Mouse (Mus musculus): Measurements from ENCODE around the gene D5Ertd579e.

GRCm38 (mm10) chr5:36695005-36695404, 819 bp downstream of the D5Ertd579e start:
- TF ChIP-seq GATA1 (IDR thresholded peaks at IDR 0.05; ENCODE audit: borderline replicate concordance, low read length), result no peak
- no peak for TF ChIP-seq FLI1 (IDR thresholded peaks at IDR 0.05; ENCODE audit: low read length)

Measured in megakaryocyte, embryonic 14.5 days (primary cell).